Mouse (Mus musculus) gastrocnemius, postnatal 36 days (tissue): Measurements from ENCODE around the gene Tbc1d5. TPM values are rescaled to one million over a fixed set of nuclear protein-coding genes. Genes with fewer than 3 reads are reported as not detected.

ENCODE experiments used
- DNase-seq, 2 experiments: peaks; one replicate each; pipeline ENCODE4 v3.0.0; 2022
- intact Hi-C: fragments of 180-260 bp; cut with DNase I; formaldehyde crosslinking; loops from one replicate; pipeline ENCODE4 v1.15.1; 2025
- long read RNA-seq, 2 experiments: library from polyadenylated mRNA; stranded (forward); transcript quantifications; one replicate each; pipeline ENCODE4 v2.0.0; 2021
- total RNA-seq, 2 experiments: library from RNA; stranded (reverse); gene quantifications; 2 replicates each; pipeline ENCODE4 v1.2.3; 2021

Gene Tbc1d5
- total RNA-seq, result 1 to 10 TPM; 6.7 to 7.4 TPM
- long read RNA-seq, experiment 1, full-length matches to known transcripts, result 1 of 3 reads
- long read RNA-seq, experiment 1, partial matches to known transcripts, result 0 of 3 reads
- long read RNA-seq, experiment 1, other reads (novel, unspliced or antisense), result 2 of 3 reads
- long read RNA-seq, experiment 2, partial matches to known transcripts, result 0 of 4 reads
- long read RNA-seq, experiment 2, other reads (novel, unspliced or antisense), result 4 of 4 reads

DNA sequence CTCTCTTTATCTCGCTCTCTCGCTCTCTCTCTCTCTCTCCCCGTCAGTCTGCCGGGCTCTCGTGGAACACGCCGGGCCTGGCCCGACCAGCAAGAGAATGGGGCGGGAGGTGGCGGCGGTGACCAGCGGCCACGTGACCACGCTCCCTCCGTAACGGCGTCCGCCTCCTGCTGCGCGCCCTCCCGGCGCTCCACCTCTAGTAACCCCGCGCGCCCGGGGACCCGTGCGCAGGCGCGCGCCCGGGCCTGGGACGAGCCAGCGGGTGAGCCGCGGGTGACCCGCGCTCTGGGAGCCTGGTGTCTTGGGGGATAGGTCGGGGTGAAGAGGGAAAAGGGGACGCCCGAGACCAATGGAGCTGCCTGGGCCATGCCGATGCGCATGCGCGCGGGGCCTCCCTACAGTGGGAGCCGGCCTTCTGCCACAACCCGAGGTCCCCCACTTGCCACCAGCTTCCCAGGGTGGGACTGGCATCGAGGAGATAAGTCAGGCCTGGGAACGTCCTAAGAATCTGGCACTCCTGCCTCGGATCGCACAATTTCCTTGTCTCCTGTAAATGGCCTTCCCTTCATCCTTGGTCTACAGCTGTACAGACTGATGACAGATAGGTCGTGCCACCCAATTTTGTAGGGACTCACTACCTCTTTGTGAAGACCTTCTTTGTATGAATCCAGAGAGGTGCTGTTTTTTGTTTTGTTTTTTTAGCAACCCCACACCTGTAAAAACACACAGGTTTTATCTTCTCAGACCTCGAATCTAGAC lies at the start of gene Tbc1d5:
Gene Tbc1d5, minus strand, starts transcription at position 158 of the 759 bp plus-strand sequence.
- intact Hi-C loops, result loop anchor here (5.0 kb wide), 1 partner anchor 77 kb away; no protein-coding TSS in a partner anchor
- peak; percentile 86 to 91 for DNase-seq

DNA sequence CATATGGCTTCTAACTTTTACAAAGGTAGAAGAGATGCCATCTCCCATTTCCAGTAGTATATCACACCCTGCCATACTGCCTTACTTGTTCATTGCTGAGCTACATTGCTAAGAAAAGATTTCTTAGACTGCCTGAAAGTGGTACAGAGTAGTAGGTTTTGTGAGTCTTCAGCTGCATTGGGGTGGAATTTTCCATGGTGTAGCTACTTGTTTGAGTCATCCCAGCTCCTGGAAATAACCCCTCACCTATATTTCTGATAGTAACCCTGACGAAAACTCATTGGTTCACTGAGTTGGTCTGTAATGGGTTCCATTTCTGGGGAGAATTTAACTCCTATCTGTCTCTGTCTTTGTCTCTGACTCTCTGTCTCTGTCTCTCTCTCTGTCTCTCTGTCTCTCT lies 46.9 kb upstream of the Tbc1d5 start:
- intact Hi-C loops, result no loop called here
- DNase-seq, result no peak

DNA sequence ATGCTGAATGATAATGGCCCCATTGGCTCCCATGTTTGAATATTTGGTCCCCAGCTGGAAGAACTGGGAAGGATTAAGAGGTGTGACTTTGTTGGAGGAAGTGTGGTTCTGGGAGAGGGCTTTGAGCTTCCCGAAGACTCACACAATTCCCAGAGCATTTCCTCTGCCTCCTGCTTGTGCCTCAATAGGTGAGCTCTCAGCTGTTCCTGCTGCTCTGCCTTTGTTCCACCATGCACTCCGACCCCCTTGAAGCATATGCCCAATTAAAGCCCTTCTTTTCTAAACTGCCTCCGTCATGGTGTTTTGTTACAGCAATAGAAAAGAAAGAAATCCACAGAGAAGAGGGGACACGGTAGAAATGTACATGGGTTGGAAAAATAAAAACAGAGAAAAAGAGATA lies 44.0 kb upstream of the Tbc1d5 start:
- DNase-seq, result no peak
- intact Hi-C loops, result no loop called here

DNA sequence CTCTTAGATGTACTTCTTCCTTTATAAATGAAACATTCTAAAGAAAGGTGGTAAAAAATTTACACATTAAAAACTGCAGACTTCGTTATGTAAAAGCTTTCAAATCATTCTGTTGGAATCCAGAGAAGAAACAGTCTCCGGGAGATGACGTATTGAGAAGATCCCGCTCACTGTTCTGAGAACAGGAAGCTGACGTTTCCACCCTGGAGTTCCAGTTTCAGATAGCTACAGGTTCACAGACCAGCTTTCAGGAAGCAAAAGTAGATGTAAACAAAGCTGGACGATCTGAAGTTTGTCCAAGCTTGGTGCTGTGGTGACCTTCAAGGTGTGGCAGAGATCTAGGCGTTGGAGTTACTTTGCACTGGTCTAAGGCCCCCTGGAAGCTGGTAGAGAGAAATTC lies 41.9 kb upstream of the Tbc1d5 start:
- intact Hi-C loops, result no loop called here
- no peak for DNase-seq

DNA sequence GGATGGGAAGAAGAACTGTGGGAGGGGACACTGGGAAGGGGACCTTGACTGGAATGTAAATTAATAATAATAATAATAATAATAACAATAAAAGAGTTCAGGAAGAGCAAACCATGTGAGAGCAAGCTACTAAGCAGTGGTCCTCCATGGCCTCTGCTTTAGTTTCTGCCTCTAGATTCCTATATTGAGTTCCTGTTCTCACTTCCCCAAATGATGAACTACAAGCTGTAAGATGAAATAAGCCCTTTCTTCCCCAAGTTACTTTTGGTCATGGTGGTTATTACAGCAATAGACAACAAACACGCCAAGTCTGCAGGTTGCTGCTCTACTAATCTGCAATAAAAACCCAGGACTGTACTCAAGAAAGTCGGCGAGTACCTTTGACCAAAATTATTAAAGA lies 40.7 kb upstream of the Tbc1d5 start:
- intact Hi-C loops, result no loop called here
- no peak for DNase-seq

DNA sequence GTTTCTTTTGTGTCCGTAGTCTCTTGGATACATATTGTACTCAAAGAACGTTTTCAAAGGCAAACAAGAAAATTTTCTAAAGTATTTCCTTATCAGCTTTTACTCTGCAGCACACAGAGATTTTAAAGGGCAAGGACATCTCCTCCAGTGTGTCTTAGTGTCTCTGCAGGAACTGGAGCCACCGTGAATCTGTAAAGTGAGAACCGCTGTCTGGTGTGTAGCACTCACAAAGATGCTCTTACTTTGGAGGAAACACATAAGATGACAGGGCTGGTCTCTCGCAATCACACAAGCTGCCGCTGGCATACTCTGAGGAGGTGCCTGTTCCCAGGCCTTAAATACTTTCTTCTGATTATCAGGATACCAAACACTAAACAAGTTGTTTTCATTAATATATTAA lies 37.3 kb upstream of the Tbc1d5 start:
- no peak for DNase-seq
- intact Hi-C loops, result no loop called here

DNA sequence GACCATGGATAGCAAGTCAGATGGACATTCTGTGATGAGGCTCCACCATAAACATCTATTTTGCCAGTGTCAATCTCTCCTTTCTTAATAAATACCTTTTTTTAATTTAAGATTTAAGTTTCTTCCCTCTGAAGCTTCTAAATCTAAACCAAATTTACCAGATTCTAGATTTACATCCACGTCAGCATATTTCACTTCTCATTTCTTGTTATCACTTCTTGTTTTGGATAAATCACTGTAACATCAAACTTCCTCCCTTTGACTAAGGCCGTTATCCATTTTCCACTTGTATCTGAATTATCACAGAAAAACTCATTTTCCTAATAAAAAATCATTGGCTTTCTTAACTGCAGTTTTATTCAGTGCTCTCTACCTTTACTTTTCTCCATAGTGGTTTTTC lies 30.4 kb upstream of the Tbc1d5 start:
- intact Hi-C loops, result no loop called here

DNA sequence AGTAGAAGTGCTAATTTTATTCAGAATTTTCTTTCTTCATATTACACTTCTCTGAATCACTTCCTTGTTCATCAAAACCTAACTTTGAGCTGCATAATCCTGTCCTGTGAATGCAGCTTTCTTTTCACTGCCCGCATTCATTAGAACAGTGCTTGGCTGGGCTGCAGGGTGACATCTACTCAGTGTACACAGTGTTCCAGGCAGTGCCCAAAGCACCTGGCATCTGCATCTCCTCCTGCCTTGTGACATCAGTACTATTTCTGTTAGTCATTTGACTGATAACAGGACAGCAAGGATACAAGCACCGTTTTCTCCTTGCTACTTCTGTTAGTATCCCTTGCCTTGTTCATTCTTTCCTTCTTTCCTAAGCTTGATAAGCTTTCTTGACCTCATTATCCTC lies 25.5 kb upstream of the Tbc1d5 start:
- DNase-seq, result no peak
- intact Hi-C loops, result no loop called here

More for the DNA sequence above, 30.4 kb upstream of the Tbc1d5 start:
- DNase-seq, result no peak

DNA sequence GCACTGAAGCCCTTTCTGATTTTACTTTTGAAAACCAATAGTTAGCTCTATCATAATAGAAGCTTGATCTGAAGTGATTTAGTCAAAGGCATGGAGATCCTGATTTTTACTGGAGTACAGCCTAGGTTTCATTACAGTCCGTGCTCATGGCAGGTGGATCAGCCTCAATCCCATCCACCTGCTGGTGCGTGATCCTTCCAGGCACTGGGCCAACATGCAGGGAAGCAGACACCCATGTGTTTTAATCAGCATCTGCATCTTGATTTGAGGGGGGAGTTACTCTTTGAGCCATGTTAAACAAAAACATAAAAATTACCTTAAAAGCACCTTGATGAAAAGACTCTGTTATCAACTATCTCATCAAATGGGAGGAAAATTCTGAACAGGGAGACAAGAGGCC lies 16.4 kb upstream of the Tbc1d5 start:
- DNase-seq, result no peak
- intact Hi-C loops, result no loop called here

DNA sequence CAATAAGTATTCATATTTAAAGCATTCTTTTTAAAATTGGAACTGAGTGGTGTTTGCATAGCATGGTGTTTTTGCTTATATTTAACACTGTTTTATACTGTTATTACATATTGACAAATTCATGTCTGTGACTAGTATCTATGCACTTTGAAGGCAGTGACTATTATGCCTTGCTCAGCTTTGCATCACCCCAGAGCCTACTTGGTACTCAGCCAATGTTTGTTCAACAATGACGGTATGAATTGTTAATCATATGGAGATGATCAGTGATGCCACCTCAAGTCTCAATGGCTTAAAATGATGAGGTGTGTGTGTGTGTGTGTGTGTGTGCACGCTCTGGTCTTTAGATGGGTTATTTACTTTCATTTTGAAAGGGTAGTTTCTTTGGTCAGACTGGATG lies 15.6 kb upstream of the Tbc1d5 start:
- DNase-seq, result no peak
- intact Hi-C loops, result no loop called here

DNA sequence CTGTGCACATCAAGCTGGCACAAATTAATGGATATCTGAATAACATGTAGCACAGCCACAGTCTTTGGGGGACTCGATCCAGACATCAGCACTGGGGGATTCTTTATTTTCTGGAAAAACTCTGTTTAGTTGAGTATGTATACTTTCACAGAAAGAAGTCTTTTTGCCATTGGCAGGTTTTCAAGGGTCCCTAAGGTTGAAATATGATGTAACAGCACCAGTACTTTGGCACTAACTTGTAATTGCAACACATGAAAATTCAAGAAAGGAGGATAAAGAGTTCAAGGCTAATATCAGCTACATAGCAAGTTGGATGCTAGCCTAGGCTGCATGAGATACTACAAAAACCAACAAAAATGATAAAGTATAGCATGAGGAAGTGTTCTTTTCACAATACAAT lies 12.2 kb upstream of the Tbc1d5 start:
- intact Hi-C loops, result no loop called here
- no peak for DNase-seq

DNA sequence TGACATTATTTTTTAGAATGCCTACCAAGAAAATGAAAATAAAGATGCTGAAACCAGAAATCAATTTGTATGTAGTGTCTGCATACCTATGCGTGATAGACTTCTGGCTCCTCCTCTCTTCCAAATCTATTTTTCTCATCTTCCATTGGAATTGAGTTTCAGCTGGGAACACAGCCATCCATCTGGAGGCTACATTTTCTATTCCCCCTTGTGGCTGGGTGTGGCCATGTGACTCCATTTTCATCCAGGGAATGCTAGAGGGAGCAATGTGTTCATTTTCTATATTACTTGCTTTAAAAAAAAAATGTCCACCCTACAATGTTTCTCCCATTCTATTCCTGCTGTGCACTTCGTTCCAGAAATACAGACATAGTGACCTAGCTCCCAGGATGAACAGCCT lies 3.6 kb upstream of the Tbc1d5 start:
- no peak for DNase-seq
- intact Hi-C loops, result no loop called here

DNA sequence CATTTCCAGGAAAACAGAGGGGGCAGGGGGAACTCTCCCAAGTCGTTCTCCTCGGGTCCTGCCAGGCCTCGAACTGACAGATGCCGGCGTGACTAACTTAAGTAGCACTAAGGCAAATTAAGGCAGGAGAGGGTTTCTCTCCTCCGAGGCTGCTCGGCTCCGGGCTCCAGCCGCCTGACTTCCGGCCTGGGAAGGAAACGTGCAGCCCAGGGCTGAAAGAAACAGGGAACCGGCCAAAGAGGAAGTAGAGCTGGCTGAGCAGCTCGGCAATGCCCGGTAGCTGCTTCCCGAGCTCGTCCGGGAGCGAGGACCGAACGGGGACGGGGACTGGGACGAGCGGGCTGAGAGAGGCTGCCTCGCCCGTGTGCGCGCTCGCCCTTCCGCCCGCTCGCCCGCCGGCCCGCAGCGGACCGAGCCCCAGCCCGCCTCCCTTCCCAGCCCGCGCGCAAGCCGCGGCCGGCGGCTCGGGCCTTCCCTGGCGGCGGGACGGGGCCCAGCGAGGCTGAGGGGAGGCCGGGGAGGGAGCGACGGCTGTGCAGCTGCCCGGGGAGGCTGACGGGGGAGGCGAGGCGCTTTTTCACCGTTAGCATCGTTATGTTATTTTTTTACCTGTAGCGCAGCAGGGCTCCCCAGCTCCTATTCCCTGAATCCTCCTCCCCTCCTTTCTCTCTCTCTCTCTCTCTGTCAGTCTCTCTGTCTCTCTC lies 509 bp downstream of the Tbc1d5 start:
- peak; percentile 53 to 62 for DNase-seq
- intact Hi-C loops, result loop anchor here (5.0 kb wide), 1 partner anchor 76 kb away; no protein-coding TSS in a partner anchor

DNA sequence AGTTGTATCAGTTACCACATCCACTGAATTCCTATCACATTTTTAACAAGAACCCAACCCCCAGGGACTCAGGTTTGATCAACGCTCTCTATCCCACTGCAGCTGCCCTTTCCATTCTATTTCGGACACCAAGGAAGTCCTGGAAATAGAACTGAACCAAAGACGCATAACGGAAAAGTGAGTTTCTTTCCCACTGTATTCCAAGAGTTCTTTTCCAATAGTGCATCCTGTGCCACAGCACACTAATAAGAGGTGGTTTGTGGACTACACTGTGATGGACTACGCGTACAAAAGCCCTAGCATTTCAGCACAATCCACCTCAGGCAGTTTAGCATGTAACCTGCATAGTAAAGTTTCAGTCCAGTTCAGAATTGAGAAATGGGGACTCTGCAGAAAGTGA lies 1.2 kb downstream of the Tbc1d5 start:
- no peak for DNase-seq
- intact Hi-C loops, result loop anchor here (5.0 kb wide), 1 partner anchor 76 kb away; no protein-coding TSS in a partner anchor

DNA sequence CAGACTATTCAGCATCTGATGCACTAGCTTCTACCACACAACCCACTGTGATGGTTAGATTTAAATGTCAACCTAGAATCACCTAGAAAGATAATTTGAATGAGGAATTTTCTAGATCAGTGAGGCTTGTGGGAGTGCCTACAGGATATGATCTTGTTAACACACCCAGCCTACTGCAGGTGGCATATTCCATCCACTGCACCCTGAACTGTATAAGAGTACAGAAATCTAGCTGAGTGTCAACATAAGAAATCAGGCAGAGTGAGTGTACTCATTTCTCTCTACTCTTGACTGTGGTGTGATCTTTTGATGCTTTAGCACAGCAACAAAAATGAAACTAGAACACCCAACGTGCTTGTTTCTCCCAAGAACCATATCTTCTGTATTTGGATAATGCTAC lies 6.8 kb downstream of the Tbc1d5 start:
- DNase-seq, result no peak
- intact Hi-C loops, result no loop called here

DNA sequence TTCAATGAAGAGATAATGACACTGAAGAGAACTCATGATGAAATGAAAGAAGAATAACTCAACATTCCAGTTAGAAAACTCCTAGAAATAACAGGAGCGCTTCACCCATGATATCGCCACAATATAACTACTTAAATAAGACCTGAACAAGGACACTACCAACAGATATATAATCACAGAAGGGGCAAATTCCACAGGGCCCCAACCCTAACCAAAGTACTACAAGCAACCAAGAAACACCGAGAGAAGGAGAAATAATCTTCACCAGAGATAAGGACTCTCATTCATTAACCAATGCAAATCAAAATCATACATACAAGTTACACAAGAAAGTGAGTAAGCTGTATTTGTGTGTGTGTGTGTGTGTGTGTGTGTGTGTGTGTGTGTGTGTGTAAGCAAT lies 7.6 kb downstream of the Tbc1d5 start:
- intact Hi-C loops, result no loop called here
- DNase-seq, result no peak

DNA sequence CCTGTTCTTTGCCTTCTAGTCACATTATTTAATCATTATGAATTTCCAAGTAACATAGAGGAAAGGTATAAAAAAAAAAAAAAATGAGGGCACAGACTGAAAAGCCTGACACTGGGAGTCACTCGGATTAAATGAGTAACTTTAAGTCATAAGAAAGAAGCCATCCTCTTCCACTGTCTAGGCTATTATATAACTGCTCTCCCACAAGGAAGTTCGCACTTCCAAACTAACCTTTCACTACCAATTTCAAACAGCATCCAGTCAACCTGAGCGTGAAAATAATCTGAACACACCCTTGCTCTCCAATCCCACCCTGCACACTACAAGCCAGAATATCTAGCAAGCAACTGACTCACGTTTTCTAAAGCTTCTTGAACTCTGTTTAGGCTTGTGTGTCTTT lies 9.2 kb downstream of the Tbc1d5 start:
- DNase-seq, result no peak
- intact Hi-C loops, result no loop called here

DNA sequence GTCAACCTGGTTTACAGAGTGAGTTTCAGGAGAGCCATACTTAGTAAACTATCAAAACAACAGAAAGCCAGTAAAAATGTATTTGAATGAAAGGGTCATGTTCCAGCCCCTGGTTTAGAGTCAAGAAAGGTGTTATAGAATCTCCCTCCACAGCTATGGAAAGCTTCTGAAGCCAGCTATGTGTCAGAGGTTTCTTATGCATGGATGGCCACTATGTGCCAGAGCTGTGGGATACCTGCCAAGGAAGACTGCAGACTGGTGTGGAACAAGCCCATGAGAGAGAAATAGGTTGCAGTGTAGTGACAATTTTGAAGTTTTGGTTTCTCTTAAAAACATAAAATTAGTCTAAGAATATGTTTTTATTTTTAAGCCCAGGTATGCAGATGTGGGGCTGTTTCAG lies 16.8 kb downstream of the Tbc1d5 start:
- no peak for DNase-seq
- intact Hi-C loops, result no loop called here

DNA sequence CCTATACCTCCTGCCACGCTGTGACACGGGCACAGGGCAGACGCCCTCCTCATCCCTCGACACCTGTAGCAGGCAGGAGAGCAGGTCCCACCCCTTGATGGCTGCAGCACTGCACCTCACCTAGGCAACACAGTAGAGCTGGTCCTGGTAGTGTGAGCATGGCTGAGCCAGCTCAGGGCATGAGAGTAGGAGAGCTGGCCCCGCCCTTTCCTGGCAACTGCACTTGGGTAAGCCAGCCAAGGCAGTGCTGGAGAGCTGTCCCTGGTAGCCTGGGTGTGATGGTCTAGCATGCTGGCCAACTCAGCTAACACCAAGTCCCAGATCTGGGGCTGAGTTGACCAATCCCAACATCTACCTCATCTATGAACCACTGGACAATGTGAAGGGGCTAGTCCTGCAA lies 19.9 kb downstream of the Tbc1d5 start:
- no peak for DNase-seq
- intact Hi-C loops, result no loop called here

DNA sequence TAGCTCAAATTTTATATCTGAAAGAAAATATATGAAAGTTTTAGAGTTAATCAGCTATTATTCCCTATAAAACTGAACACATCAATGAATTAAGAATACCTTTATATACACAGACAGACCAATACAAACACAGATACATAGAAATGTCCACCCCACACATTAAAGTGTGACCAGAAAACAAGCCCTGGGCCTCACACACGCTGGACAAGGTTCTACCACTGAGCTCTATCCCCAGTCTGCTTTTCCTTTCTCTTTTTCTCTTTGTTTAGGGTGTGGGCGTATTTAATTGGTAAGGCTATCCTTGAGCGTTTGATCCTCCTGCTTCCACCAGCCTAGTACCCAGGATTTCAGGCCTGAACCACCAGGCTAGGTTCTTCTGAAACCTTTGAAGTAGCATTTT lies 28.2 kb downstream of the Tbc1d5 start:
- intact Hi-C loops, result no loop called here
- DNase-seq, result no peak

DNA sequence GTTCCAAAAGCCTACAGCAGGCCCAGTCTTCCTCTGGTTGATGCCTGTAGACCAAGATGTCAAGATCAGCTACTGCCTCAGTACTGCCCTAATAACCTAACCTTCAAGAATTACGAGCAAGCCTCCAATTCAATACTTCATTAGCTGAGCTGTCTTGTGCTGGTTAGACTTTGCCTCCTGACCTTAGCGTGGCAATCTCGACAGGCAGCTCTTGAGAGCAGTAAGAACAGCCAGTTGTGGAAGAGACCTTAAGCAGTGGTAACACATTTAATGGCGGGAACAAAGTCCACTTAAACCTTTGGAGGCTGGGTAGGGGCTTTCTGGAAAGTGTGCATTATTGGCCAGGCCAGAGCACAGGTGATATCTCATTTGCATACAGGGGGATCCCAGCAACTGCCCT lies 34.2 kb downstream of the Tbc1d5 start:
- intact Hi-C loops, result no loop called here
- DNase-seq, result no peak

DNA sequence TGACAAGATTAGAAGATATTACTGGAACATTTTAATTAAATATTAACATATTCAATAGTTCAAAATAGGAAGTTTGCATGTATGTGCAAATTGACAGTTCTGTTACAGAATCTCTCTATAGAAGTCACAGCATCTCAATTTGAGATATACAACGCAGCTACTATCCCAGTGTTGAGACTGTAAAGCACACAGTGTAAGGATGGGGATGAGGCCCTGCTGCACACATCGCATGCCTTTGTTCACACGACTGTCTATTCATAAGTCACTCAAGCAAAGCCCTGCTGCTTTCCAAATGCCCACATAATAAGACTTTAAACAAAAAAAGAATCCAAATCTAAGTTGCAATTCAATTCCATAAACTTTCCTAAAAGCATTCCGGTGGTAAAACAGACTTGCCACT lies 37.1 kb downstream of the Tbc1d5 start:
- intact Hi-C loops, result no loop called here

More for the DNA sequence above, 37.1 kb downstream of the Tbc1d5 start:
- DNase-seq, result no peak
